Mouse (Mus musculus) c-Kit-positive CD71-positive TER-119-positive erythroid progenitor cells, embryonic 14.5 days (primary cell): ENCODE measurements around the gene Pla2g2f.

ENCODE experiments used
- DNase-seq: peaks from one replicate; pipeline ENCODE4 v3.0.0-alpha.2; 2013; ENCODE audit warnings: low spot score

Pla2g2f gene

GRCm38 (mm10) chr4:138762266-138762665, 4.8 kb upstream of the Pla2g2f start:
- no peak for DNase-seq

GRCm38 (mm10) chr4:138755983-138756382, 1.4 kb downstream of the Pla2g2f start:
- DNase-seq: no peak

- DNase-seq: no peak
Observed at GRCm38 (mm10) chr4:138755439-138755838, 2.0 kb downstream of the Pla2g2f start.

GRCm38 (mm10) chr4:138754432-138754831, 3.0 kb downstream of the Pla2g2f start:
- no peak for DNase-seq

- DNase-seq: no peak
Observed at GRCm38 (mm10) chr4:138753608-138754007, 3.8 kb downstream of the Pla2g2f start.

GRCm38 (mm10) chr4:138752603-138753002, 4.8 kb downstream of the Pla2g2f start:
- DNase-seq: no peak

- DNase-seq: no peak
Observed at GRCm38 (mm10) chr4:138748369-138749072, 8.9 kb downstream of the Pla2g2f start.

- no peak for DNase-seq
Observed at GRCm38 (mm10) chr4:138747851-138748250, 9.6 kb downstream of the Pla2g2f start.

- no peak for DNase-seq
Observed at GRCm38 (mm10) chr4:138746866-138747265, 10.6 kb downstream of the Pla2g2f start.

GRCm38 (mm10) chr4:138745884-138746283, 11.5 kb downstream of the Pla2g2f start:
- DNase-seq: no peak

GRCm38 (mm10) chr4:138739136-138739851, 18.1 kb downstream of the Pla2g2f start:
- no peak for DNase-seq

GRCm38 (mm10) chr4:138737031-138737430, 20.4 kb downstream of the Pla2g2f start, which contains the start of gene Ubxn10:
TSS of gene Ubxn10 (minus strand) at chr4:138737167.
- DNase-seq: no peak

GRCm38 (mm10) chr4:138734863-138735262, 22.6 kb downstream of the Pla2g2f start:
- DNase-seq: no peak

GRCm38 (mm10) chr4:138734105-138734504, 23.3 kb downstream of the Pla2g2f start:
- DNase-seq: no peak

GRCm38 (mm10) chr4:138729018-138729703, 28.3 kb downstream of the Pla2g2f start:
- no peak for DNase-seq

- DNase-seq: no peak
Observed at GRCm38 (mm10) chr4:138725751-138726150, 31.7 kb downstream of the Pla2g2f start.

GRCm38 (mm10) chr4:138725127-138725461, 32.3 kb downstream of the Pla2g2f start:
- DNase-seq: no peak

- no peak for DNase-seq
Observed at GRCm38 (mm10) chr4:138724354-138725126, 32.9 kb downstream of the Pla2g2f start, which contains the start of gene Pla2g2c. TSS of gene Pla2g2c (plus strand) at chr4:138724792.

GRCm38 (mm10) chr4:138723493-138724281, 33.7 kb downstream of the Pla2g2f start:
- DNase-seq: no peak

GRCm38 (mm10) chr4:138719264-138719596, 38.2 kb downstream of the Pla2g2f start:
- no peak for DNase-seq

GRCm38 (mm10) chr4:138718586-138719263, 38.7 kb downstream of the Pla2g2f start:
- no peak for DNase-seq
